Mouse (Mus musculus): ENCODE measurements around the gene Snrpd2.

GRCm38 (mm10) chr7:19170142-19170541, 20.6 kb downstream of the Snrpd2 start:
- TF ChIP-seq CTCF (IDR thresholded peaks at IDR 0.05; ENCODE audit: insufficient read depth, low read length) = no peak
- no peak for TF ChIP-seq POLR2A (IDR thresholded peaks at IDR 0.05; ENCODE audit: borderline replicate concordance, extremely low read depth, low read depth, low read length)

Data from lung, adult 2 months (tissue).